Mouse (Mus musculus): ENCODE data around the gene Pigm.

Pigm gene

GRCm38 (mm10) chr1:172376198-172376667, at the start of gene Pigm:
Gene Pigm (plus strand): TSS chr1:172376546.
- DNase-seq (ENCODE audit: low read depth in 2 of 2, low spot score in 2 of 2) = peak; percentile 98

DNA sequence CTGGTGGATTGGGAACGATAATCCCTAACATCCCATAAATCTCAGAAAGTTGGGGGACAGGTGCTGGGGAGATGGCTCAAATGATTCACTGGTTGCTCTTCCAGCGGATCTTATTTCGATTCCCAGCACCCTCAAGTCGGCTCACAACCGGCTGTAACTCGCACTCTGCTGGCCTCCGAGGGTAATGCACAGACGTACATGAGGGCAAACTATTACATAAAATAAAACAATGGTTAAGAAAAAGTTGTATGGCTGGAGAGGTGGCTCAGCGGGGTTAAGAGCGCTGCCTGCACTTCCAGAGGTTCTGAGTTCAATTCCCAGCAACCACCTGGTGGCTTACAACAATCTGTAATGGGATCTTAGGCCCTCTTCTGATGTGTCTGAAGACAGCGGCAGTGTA, 49.7 kb upstream of the Pigm start:
- no peak for DNase-seq (ENCODE audit: low read depth in 2 of 2, low spot score in 2 of 2)

- no peak for DNase-seq (ENCODE audit: low read depth in 2 of 2, low spot score in 2 of 2)
These were observed 48.9 kb upstream of the Pigm start for GRCm38 (mm10) chr1:172327206-172328001.

DNA sequence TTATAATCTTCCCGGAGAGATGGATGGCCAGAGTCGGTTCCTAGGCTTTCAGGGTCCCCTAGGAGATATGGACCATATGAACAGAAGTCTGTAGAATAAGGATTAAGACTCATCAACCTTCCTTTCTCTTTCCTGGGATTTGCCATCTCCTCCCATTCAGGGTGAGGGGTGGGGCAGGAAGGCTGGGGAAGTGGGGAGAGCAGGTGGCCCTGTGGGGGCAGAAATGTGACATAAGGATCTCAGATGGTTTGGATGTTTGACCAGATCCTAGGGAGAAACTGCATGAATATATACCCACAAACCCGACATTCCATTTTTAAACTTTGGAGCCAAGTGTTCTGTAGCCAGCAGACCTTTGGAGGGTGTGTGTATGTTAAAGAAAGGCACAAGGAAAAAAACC, 48.3 kb upstream of the Pigm start:
- DNase-seq (ENCODE audit: low read depth in 2 of 2, low spot score in 2 of 2) = no peak

GRCm38 (mm10) chr1:172328461-172328860, 47.9 kb upstream of the Pigm start:
- no peak for DNase-seq (ENCODE audit: low read depth in 2 of 2, low spot score in 2 of 2)

GRCm38 (mm10) chr1:172329131-172329530, 47.2 kb upstream of the Pigm start, which contains the start of gene Kcnj9:
Gene Kcnj9 (minus strand): TSS chr1:172329318.
- DNase-seq (ENCODE audit: low read depth in 2 of 2, low spot score in 2 of 2) = no peak

GRCm38 (mm10) chr1:172329616-172330015, 46.7 kb upstream of the Pigm start:
- no peak for DNase-seq (ENCODE audit: low read depth in 2 of 2, low spot score in 2 of 2)

DNA sequence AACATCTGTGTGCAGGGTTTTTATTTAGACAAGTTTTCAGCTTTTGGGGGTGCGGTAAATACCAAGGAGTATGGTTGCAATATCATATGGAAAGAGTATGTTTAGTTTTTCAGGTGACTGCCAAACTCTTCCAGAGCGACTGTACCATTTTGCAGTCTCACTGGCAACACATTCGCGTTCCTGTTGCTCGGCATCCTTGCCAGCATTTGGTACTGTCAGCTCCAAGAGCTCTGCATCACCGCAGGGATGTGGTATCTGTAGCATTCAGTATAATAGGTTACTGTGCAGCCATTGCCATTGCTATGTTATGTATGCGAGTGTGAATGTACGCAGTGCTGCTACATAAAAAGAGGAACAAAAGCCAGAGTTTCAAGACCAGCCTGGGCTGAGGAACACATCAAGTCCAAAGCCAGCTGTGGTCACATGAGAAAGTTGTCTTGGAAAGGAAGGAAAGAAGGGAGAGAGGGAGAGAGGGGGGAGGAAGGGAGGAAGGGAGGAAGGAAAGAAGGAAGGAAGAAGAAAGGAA, 44.9 kb upstream of the Pigm start:
- DNase-seq (ENCODE audit: low read depth in 2 of 2, low spot score in 2 of 2) = no peak

DNA sequence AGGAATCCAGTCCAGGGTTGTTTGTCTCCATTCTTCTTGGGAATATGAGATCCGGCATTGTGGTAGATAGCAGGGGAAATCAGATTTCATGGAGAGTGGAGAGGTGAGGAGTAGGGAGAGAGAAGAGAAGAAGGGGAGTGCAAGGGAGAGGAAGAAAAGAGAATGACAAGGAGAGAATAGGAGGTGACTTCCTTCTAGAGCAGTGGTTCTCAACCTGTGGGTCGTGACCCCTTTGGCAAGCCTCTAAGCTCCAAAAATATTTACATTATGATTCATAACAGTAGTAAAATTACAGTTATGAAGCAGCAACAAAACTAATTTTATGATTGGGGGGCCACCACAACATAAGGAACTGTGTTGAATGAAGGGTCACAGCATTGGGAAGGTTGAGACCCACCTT, 43.4 kb upstream of the Pigm start:
- DNase-seq (ENCODE audit: low read depth in 2 of 2, low spot score in 2 of 2) = no peak

DNA sequence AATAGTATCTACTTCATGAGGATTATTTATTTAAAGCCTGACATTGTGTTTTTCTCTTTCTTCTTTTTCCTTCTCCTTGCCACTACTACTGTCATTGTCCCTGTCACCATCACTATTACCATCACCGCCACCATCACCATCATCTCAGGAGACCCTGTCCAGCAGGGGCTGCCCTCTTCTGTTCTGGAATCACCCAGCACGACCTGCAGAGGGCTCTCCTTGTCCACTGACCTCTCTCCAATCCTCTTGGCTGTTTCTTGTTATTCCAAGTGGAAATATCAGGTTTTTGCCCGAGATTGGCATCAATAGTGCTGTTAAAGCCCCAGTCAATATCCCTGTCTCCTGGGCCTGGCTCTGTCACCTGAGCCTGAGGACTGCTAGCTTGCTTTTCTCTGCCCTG, 42.8 kb upstream of the Pigm start:
- DNase-seq (ENCODE audit: low read depth in 2 of 2, low spot score in 2 of 2) = no peak

DNA sequence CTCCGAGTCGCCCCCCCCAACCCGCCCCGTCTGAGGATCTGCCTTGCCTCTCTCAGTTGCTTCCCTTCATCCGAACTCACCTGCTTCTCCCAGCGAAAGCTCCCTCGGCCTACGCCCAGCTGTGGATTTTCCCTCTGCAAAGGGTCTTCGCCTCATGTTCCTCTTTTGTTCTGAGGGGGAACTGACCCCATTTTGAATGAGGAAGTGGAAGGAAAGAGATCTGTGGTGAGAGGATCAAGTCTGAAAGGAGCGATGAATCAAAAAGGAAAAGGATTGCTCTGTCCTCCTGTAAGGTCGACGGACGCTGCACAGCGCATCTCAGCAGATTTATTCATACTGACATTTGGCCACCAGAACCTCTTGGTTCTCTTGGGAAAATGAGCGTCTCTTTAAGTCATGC, 40.5 kb upstream of the Pigm start:
- DNase-seq (ENCODE audit: low read depth in 2 of 2, low spot score in 2 of 2) = no peak

GRCm38 (mm10) chr1:172337411-172338185, 38.7 kb upstream of the Pigm start:
- DNase-seq (ENCODE audit: low read depth in 2 of 2, low spot score in 2 of 2) = no peak

DNA sequence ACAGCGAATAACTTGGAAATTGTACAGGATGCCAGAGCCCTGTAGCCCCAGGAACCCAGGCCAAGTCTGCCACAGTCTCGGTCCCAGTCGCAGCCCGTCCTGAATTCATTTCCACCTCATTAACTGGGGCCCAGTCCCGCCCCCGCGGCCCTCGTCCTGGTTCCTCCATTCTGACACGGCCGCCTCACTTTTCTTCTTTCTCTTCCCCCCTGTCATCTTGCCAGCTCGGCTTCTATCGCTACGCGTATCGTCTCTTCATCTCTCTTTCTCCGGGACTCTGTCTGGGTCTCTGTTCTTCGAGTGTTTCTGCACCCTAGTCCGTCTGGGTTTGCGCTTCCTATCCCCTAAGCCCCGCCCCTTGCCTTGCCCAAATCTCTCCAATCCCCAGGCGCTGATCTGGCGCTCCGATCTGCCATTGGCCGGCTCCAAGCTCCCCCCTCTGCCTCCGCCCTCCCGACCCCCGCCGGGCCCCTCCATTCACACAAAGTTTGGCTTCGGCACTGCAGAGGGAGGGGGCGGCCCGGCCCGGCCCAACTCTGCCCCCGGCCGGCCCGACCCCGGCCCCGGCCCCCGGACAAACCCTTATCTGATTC, 35.5 kb upstream of the Pigm start, which contains the start of gene Kcnj10:
Kcnj10 (plus strand) TSS at position 482 of the 593 bp plus-strand sequence.
- peak; percentile 27 to 53 for DNase-seq (ENCODE audit: low read depth in 2 of 2, low spot score in 2 of 2)

- no peak for DNase-seq (ENCODE audit: low read depth in 2 of 2, low spot score in 2 of 2)
These were observed 35.0 kb upstream of the Pigm start for GRCm38 (mm10) chr1:172341386-172341785.

- DNase-seq (ENCODE audit: low read depth in 2 of 2, low spot score in 2 of 2) = no peak
These were observed 33.6 kb upstream of the Pigm start for GRCm38 (mm10) chr1:172342729-172343128.

DNA sequence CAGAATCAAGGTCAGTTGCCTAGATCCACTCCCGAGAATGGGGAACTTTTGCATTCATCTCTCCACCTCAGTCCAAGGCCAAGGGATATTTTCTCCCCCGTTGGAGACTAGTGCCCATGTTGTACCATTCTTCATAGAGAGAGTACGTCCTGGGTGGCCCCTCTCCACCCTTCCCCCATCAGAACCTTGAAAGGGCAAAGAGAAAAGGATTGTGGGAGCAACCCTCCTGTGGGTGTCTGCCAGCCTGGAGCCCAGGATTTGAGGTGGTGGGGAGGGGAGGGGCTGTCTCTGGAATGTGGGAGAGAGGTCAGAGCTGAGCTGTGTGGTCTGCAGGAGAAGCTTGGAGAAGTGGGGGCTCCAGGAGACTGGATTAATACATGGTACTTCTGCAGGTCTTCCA, 32.4 kb upstream of the Pigm start:
- no peak for DNase-seq (ENCODE audit: low read depth in 2 of 2, low spot score in 2 of 2)

GRCm38 (mm10) chr1:172344820-172345219, 31.5 kb upstream of the Pigm start:
- DNase-seq (ENCODE audit: low read depth in 2 of 2, low spot score in 2 of 2) = no peak

- no peak for DNase-seq (ENCODE audit: low read depth in 2 of 2, low spot score in 2 of 2)
These were observed 29.6 kb upstream of the Pigm start for GRCm38 (mm10) chr1:172346707-172347106.

DNA sequence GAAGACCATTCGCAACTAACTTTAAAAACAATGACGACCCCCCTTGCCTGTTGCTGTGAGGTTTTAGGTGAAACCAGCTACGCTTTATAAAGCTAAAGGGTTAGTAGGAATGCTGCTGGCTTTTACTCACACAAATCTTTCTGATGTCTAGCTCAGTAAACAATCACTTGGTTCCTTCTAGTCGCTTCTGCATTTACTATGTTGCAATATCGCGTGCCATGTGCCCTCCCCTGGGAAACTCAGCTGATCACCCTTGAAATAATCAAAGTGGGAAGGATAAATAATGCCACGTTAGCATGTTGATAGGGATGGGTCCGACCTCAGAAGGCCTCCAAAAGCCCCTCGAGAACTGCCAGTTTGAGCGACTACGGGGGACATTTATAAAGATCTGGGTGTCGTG, 29.0 kb upstream of the Pigm start:
- no peak for DNase-seq (ENCODE audit: low read depth in 2 of 2, low spot score in 2 of 2)

GRCm38 (mm10) chr1:172349504-172349903, 26.8 kb upstream of the Pigm start:
- no peak for DNase-seq (ENCODE audit: low read depth in 2 of 2, low spot score in 2 of 2)

All from CD8-positive naive resting alpha-beta T cell, adult 2 months (primary cell).